Mouse (Mus musculus) stomach, postnatal 0 days (tissue): ENCODE data around the gene Lgals9.

ENCODE experiments used
- CTCF ChIP-seq: IDR thresholded peaks from 2 replicates; pipeline ENCODE4 v1.5.1; 2016; ENCODE audit warnings: antibody characterized with exemption, low read depth, mild to moderate bottlenecking, moderate library complexity
- EP300 ChIP-seq: optimal IDR thresholded peaks from 2 replicates; pipeline ENCODE3; 2016; ENCODE audit warnings: antibody characterized with exemption

DNA sequence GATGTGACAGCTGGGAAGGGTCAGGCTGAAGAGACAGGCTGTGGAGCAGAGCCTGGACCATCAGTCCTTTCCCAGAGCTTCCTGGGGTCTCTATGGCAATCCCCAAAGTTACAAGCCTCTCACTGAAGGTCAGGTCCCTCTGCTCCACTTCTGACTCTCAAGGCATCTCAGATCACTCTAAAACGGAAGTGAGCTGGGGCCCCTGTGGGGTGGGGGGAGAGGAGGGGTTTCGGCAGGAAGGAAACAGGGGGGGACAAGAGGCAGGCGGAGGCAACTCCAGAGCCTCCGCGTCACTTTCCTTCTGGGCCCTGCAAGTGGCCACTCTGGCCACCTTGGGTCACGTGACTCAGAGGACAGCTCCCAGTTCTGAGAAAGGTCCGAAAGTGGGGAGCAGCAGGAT is 38.6 kb upstream of the Lgals9 start:
- TF ChIP-seq CTCF (no peak), EP300 (no peak)
